Mouse (Mus musculus) heart, embryonic 14.5 days (tissue): ENCODE measurements around the gene Cnot8. TPM values are rescaled to one million over a fixed set of nuclear protein-coding genes. Genes with fewer than 3 reads are reported as not detected.

Experiments
- ATAC-seq: fragments of 200-750 bp; cut with Nextera tagmentation; 2 replicates; pipeline ENCODE4 v1.8.0; 2017; ENCODE audit warnings: low read depth, moderate TSS enrichment; ENCODE audit not compliant: insufficient number of reproducible peaks, insufficient read depth, low FRiP score
- H3K27ac ChIP-seq, 2 experiments: fragments of 200-500 bp in 1 of 2; fragments of 300-500 bp in 1 of 2; sonication (generic) in 1 of 2; replicated peaks in 1 of 2; 2 replicates each; pipeline ENCODE4 v1.5.1; 2012 to 2014; ENCODE audit warnings: low read depth in 2 of 2, low read length in 2 of 2, control low read depth in 1 of 2, mild to moderate bottlenecking in 1 of 2, mixed read lengths in 1 of 2; ENCODE audit not compliant: control insufficient read depth in 1 of 2, insufficient read depth in 1 of 2
- H3K27me3 ChIP-seq: fragments of 300-500 bp; sonication (generic); 2 replicates; pipeline ENCODE4 v1.6.1; 2014; ENCODE audit warnings: mild to moderate bottlenecking, low read length, control low read depth; ENCODE audit not compliant: control insufficient read depth, insufficient read depth
- H3K36me3 ChIP-seq: fragments of 300-500 bp; sonication (generic); 2 replicates; pipeline ENCODE4 v1.6.1; 2014; ENCODE audit warnings: mild to moderate bottlenecking, control low read depth, low read length, mixed read lengths; ENCODE audit not compliant: control insufficient read depth, insufficient read depth
- H3K4me1 ChIP-seq, 2 experiments: fragments of 200-500 bp in 1 of 2; fragments of 300-500 bp in 1 of 2; sonication (generic) in 1 of 2; 2 replicates each; pipeline ENCODE4 v1.6.1; 2012 to 2014; ENCODE audit warnings: low read length in 2 of 2, control low read depth in 1 of 2, mixed read lengths in 1 of 2; ENCODE audit not compliant: control insufficient read depth in 2 of 2, insufficient read depth in 2 of 2
- H3K4me2 ChIP-seq: fragments of 300-500 bp; sonication (generic); 2 replicates; pipeline ENCODE4 v1.6.1; 2014; ENCODE audit warnings: mild to moderate bottlenecking, low read length
- H3K4me3 ChIP-seq, 2 experiments: fragments of 200-500 bp in 1 of 2; fragments of 300-500 bp in 1 of 2; sonication (generic) in 1 of 2; 2 replicates each; pipeline ENCODE4 v1.5.1; 2012 to 2014; ENCODE audit warnings: low read length in 2 of 2, mild to moderate bottlenecking in 2 of 2, control low read depth in 1 of 2, low read depth in 1 of 2, moderate library complexity in 1 of 2; ENCODE audit not compliant: control insufficient read depth in 1 of 2, insufficient read depth in 1 of 2
- H3K9ac ChIP-seq: fragments of 300-500 bp; sonication (generic); 2 replicates; pipeline ENCODE4 v1.6.1; 2014; ENCODE audit warnings: mild to moderate bottlenecking, low read length
- H3K9me3 ChIP-seq: fragments of 300-500 bp; sonication (generic); 2 replicates; pipeline ENCODE4 v1.6.1; 2016; ENCODE audit warnings: low read length, control low read depth; ENCODE audit not compliant: control insufficient read depth
- WGBS: fragments of 180-500 bp; shearing (Covaris S2); extraction: QIAGEN DNeasy Blood & Tissue Kit; methylation state at CpG from one replicate; pipeline ENCODE4 v1.1.7; 2014; 5-methylcytosine and 5-hydroxymethylcytosine counted together
- polyA plus RNA-seq: library from polyadenylated mRNA; unstranded; fragments of >200 nt; fragmentation: Nextera tagmentation; extraction: Ambion mirVana; gene quantifications from 2 replicates; pipeline ENCODE4 v1.2.1, GENCODE M21; 2014

Cnot8 gene
- polyA plus RNA-seq, 1 experiment from 2014 or later = 76.4 TPM

DNA sequence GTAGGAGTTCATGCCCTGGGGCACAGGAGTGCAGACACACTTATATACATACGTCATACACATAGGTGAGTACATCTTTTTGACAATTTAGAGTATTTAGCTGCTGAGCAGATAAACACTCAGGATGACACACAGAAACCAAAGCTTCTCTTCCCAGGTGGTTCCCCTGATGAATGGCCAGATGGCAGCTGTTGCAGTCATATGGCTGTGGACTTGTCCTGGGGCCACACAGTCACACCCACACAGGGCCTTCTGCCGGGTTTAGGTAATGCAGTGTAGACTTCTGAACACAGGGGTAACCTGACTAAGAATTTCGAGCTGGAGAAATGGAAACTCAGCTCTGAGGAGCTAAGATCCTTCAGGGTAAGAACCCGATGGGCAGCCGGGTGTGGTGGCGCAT lies 22.2 kb upstream of the Cnot8 start:
- H3K27me3 ChIP-seq = no peaks in the 10 kb centered on the region
- H3K4me1 ChIP-seq = no peaks in the 10 kb centered on the region
- no peaks in the 10 kb centered on the region for H3K36me3 ChIP-seq
- ATAC-seq = no peak
- no peak overlapping the region for H3K4me3 ChIP-seq
- no peak overlapping the region for H3K9ac ChIP-seq
- 84% methylated on average over 6 of the region's 6 CpGs for WGBS
- no peak overlapping the region for H3K27ac ChIP-seq
- H3K4me2 ChIP-seq = no peak overlapping the region
- H3K9me3 ChIP-seq = no peaks in the 10 kb centered on the region

DNA sequence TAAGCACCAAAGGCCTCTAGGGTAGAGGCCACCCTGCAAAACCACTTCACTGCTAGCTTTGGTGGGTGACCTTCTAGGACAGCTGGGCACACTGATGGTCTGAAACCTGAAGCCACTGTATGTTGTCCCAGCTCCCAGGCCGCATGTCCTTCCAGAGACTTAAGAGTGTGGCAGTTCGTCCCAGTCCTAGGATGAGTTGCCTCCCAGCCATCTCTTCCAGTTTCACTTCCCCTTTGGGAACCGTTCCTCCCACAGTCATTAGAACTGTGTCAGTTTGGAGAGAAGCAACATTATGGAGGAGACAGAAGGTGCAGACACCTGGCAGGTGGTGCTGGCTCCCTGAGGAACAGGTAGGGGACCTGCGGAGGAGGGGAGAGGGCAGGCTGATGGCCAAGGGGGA lies 11.4 kb upstream of the Cnot8 start:
- H3K9ac ChIP-seq = 0 out of 2 replicates have a peak overlapping the region, but pooled peaks have one; percentile 42
- peak overlapping the region; percentile 58 for H3K4me2 ChIP-seq
- H3K4me1 ChIP-seq = peaks cover 0 to 8% of the 10 kb centered on the region in 2 experiments; a peak in 1 of 4 replicates
- H3K36me3 ChIP-seq = no peaks in the 10 kb centered on the region
- no peak for ATAC-seq
- 43% methylated on average over 4 of the region's 4 CpGs for WGBS
- no peaks in the 10 kb centered on the region for H3K9me3 ChIP-seq
- no peak overlapping the region for H3K27ac ChIP-seq
- H3K27me3 ChIP-seq = no peaks in the 10 kb centered on the region
- H3K4me3 ChIP-seq = peak overlapping the region; percentile 11 to 22; a peak in 3 of 4 replicates

DNA sequence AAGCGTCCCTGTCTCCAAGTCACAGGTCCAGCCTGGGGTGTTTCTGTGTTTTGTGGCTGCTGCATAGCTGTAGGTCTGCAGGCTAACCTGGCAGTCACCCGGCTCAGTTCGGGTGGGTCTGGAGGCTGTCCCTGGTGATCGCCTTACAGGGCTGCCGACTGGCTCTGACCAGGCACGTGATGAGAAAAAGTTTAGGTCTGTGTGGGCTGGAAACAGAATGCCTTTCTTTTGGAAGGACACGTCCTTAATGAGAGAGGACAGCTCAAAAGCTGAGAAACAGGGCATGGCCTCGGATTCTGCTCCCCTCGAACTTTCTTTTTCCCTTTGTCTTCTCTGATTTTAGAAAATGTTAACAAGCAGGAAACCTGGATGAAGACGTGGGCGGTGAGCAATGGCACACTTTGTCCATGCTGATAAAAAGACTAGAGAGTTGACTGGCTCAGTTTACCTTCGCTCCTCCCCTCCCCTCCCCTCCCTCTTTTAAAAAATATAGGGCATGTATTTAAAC lies 10.9 kb upstream of the Cnot8 start, which contains the start of gene Gm12248:
Gene Gm12248 (minus strand): TSS at position 114 of the 508 bp plus-strand sequence.
- Histone ChIP-seq H3K4me1 (peaks cover 0 to 8% of the 10 kb centered on the region in 2 experiments; a peak in 1 of 4 replicates), H3K9ac (0 out of 2 replicates have a peak within 1 kb of the TSS, but pooled peaks have one; percentile 42), H3K4me3 (peak within 1 kb of the TSS; percentile 11 to 22; a peak in 3 of 4 replicates), H3K4me2 (peak within 1 kb of the TSS; percentile 58), H3K27me3 (no peaks in the 10 kb centered on the region), H3K27ac (no peak within 1 kb of the TSS), H3K9me3 (no peaks in the 10 kb centered on the region), H3K36me3 (no peaks in the 10 kb centered on the region)
- ATAC-seq = no peak
- WGBS = 14% methylated on average over 12 of the region's 12 CpGs

DNA sequence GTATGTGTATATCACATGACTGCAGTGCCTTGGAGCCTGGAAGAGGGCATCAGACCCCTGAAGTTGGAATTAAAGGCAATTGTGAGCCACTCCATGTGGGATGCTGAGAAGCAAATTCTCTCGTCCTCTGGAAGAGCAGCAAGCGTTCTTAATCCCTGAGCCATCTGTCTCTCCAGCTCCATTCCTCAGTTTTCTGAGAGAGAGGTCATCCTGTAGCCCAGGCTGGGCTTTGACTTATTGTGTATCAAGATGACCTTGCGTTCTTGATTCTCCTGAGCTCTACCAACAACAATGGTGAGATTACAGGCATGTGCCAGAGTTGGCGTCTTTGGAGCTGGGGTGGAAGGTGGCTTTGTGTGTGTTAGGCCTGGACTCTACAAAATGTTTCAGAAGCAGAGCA lies 9.2 kb upstream of the Cnot8 start:
- H3K4me1 ChIP-seq = peaks cover 0 to 8% of the 10 kb centered on the region in 2 experiments; a peak in 1 of 4 replicates
- no peak overlapping the region for H3K4me3 ChIP-seq
- H3K4me2 ChIP-seq = no peak overlapping the region
- no peaks in the 10 kb centered on the region for H3K36me3 ChIP-seq
- H3K9me3 ChIP-seq = no peaks in the 10 kb centered on the region
- 68% methylated on average over 4 of the region's 4 CpGs for WGBS
- no peak overlapping the region for H3K9ac ChIP-seq
- no peak overlapping the region for H3K27ac ChIP-seq
- no peaks in the 10 kb centered on the region for H3K27me3 ChIP-seq
- ATAC-seq = no peak

DNA sequence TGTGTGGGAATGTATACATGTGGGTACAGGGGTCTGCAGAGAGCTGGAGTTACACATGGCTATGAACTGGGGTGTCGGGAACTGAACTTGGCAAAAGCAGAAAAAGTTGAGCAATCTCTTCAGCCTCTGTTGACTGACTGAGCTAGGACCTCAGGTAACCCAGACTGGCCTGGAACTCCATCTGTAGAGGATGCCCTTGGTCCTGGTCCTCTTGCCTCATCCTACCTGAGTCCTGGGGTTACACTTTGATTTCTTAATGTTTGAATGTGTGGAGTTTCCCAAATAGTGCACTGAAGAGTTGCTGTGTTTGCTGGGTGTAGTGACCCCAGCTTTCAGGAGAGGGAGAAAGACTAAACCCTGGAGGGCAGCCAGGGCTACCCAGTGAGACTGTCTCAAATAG lies 8.4 kb upstream of the Cnot8 start:
- Histone ChIP-seq H3K9me3 (no peaks in the 10 kb centered on the region), H3K4me1 (peaks cover 0 to 8% of the 10 kb centered on the region in 2 experiments; a peak in 1 of 4 replicates), H3K27me3 (no peaks in the 10 kb centered on the region), H3K27ac (no peak overlapping the region), H3K9ac (no peak overlapping the region), H3K36me3 (no peaks in the 10 kb centered on the region), H3K4me2 (no peak overlapping the region), H3K4me3 (no peak overlapping the region)
- WGBS = 91% methylated on average over 1 of the region's 1 CpGs
- ATAC-seq = no peak

DNA sequence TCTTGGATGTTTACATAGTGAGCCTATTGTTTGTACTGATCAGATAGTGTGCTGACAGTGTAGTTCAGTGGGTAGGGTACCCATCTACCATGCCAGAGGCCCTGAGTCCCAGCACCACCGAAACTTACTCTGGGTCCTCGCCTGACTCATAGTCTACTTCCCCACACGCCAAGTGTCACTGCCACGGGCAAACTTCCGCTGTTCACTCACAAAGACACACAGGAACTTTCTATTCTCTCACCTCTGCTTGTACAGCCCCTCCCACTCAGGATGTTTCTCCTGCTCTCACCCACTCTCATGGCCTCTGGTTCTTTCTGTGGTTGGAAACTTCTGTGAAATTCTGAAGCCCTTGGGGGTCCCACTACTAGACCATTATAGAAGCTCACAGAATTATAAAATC lies 7.8 kb upstream of the Cnot8 start:
- Histone ChIP-seq H3K4me1 (peaks cover 0 to 8% of the 10 kb centered on the region in 2 experiments; a peak in 1 of 4 replicates), H3K9me3 (no peaks in the 10 kb centered on the region), H3K4me3 (no peak overlapping the region), H3K9ac (no peak overlapping the region), H3K27ac (no peak overlapping the region), H3K36me3 (no peaks in the 10 kb centered on the region), H3K4me2 (no peak overlapping the region), H3K27me3 (no peaks in the 10 kb centered on the region)
- WGBS = 89% methylated on average over 5 of the region's 5 CpGs
- ATAC-seq = no peak

DNA sequence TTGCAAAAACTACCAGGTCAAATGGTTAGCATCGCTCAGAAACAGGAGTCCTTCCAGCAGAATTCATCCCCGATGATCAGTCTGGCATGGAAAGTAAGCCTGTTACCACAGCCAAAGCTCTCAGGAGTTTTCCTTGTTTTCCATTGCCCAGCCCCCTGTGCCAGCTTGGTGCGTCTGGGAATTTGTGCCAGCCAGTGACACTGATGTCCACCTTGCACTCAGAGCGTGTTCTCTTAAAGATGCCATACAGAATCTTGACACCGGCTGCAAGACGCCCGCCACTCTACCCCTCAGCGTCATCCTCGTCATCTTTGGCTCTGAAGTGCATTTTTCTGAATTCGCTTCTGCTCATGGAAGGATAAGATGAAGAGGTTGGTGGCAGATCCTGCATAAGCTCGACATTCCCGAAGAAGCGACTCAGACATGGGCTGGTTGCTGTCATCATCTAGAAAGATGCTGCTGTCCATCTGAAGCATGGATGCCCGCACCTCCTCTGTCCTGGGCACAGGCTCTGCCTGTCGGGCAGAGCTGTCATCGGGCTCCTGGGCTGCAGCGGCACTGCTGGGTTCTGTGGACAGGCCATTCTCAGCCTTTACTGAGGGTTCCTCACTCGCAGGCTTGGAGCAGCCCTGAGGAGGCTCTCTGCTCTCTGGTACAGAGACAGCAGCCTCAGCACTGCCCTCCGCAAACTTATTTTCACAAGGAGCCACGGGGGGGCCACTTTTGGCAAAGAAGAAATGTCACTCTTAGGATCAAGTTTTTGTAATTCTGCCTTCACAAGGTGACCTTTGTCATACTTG lies 6.9 kb upstream of the Cnot8 start:
- H3K9ac ChIP-seq = peak overlapping the region; percentile 69
- no peaks in the 10 kb centered on the region for H3K36me3 ChIP-seq
- peak overlapping the region; percentile 88 for H3K4me2 ChIP-seq
- no peaks in the 10 kb centered on the region for H3K27me3 ChIP-seq
- no peak overlapping the region for H3K27ac ChIP-seq
- no peak for ATAC-seq
- WGBS = 41% methylated on average over 20 of the region's 20 CpGs
- H3K4me1 ChIP-seq = peaks cover 0 to 8% of the 10 kb centered on the region in 2 experiments; a peak in 1 of 4 replicates
- peak overlapping the region; percentile 43 to 55 for H3K4me3 ChIP-seq
- H3K9me3 ChIP-seq = no peaks in the 10 kb centered on the region
